Mouse (Mus musculus): ENCODE results near the gene Olfr287. TPM values are rescaled to one million over a fixed set of nuclear protein-coding genes. Genes with fewer than 3 reads are reported as not detected.

The Olfr287 gene
- not detected for polyA plus RNA-seq (2014; fragmentation: Illumina TruSeq; extraction: RNeasy Lipid Tissue Mini Kit (QIAGEN cat#74804); ENCODE audit: low read depth, low replicate concordance)

GRCm38 (mm10) chr15:98220877-98221276 lies at the start of gene Olfr287, which contains the start of gene Gm44579:
Gene Olfr287, minus strand, starts transcription at chr15:98221056.
Gene Gm44579, minus strand, starts transcription at chr15:98220977.

GRCm38 (mm10) chr15:98257193-98257592 lies 36.3 kb upstream of the Olfr287 start, which contains the start of gene H1fnt:
Gene H1fnt, minus strand, starts transcription at chr15:98257293.

GRCm38 (mm10) chr15:98234350-98234749 lies 13.5 kb upstream of the Olfr287 start, which contains the start of gene Olfr286:
Gene Olfr286, minus strand, starts transcription at chr15:98234450.

GRCm38 (mm10) chr15:98195442-98195841 lies 25.4 kb downstream of the Olfr287 start, which contains the start of gene Olfr288:
Gene Olfr288, minus strand, starts transcription at chr15:98195542.

GRCm38 (mm10) chr15:98166963-98167644 lies 53.8 kb downstream of the Olfr287 start, which contains the start of gene Ccdc184:
Gene Ccdc184, plus strand, starts transcription at chr15:98167158.

GRCm38 (mm10) chr15:98165525-98165924 lies 55.3 kb downstream of the Olfr287 start, which contains the start of gene Asb8:
Gene Asb8, minus strand, starts transcription at chr15:98165625.

Other genes starting within 250 kb of the Olfr287 start
- 0.85 TPM for gene Col2a1, start 216.4 kb downstream of the Olfr287 start, polyA plus RNA-seq (2014; fragmentation: Illumina TruSeq; extraction: RNeasy Lipid Tissue Mini Kit (QIAGEN cat#74804); ENCODE audit: low read depth, low replicate concordance)
- 23.1 TPM for gene Pfkm, start 128.5 kb downstream of the Olfr287 start, polyA plus RNA-seq (2014; fragmentation: Illumina TruSeq; extraction: RNeasy Lipid Tissue Mini Kit (QIAGEN cat#74804); ENCODE audit: low read depth, low replicate concordance)
- gene Senp1, start 127.3 kb downstream of the Olfr287 start, polyA plus RNA-seq (2014; fragmentation: Illumina TruSeq; extraction: RNeasy Lipid Tissue Mini Kit (QIAGEN cat#74804); ENCODE audit: low read depth, low replicate concordance), result 111 TPM
- 33.6 TPM for gene Asb8, start 55.4 kb downstream of the Olfr287 start, polyA plus RNA-seq (2014; fragmentation: Illumina TruSeq; extraction: RNeasy Lipid Tissue Mini Kit (QIAGEN cat#74804); ENCODE audit: low read depth, low replicate concordance)
- gene Ccdc184, start 53.9 kb downstream of the Olfr287 start, polyA plus RNA-seq (2014; fragmentation: Illumina TruSeq; extraction: RNeasy Lipid Tissue Mini Kit (QIAGEN cat#74804); ENCODE audit: low read depth, low replicate concordance), result 2.3 TPM
- not detected for gene Olfr288, start 25.5 kb downstream of the Olfr287 start, polyA plus RNA-seq (2014; fragmentation: Illumina TruSeq; extraction: RNeasy Lipid Tissue Mini Kit (QIAGEN cat#74804); ENCODE audit: low read depth, low replicate concordance)
- not detected for gene Gm44579, start 79 bp downstream of the Olfr287 start, polyA plus RNA-seq (2014; fragmentation: Illumina TruSeq; extraction: RNeasy Lipid Tissue Mini Kit (QIAGEN cat#74804); ENCODE audit: low read depth, low replicate concordance)
- not detected for gene Olfr286, start 13.4 kb upstream of the Olfr287 start, polyA plus RNA-seq (2014; fragmentation: Illumina TruSeq; extraction: RNeasy Lipid Tissue Mini Kit (QIAGEN cat#74804); ENCODE audit: low read depth, low replicate concordance)
- gene H1fnt, start 36.2 kb upstream of the Olfr287 start, polyA plus RNA-seq (2014; fragmentation: Illumina TruSeq; extraction: RNeasy Lipid Tissue Mini Kit (QIAGEN cat#74804); ENCODE audit: low read depth, low replicate concordance), result 79.5 TPM
- 0.67 TPM for gene Zfp641, start 75.1 kb upstream of the Olfr287 start, polyA plus RNA-seq (2014; fragmentation: Illumina TruSeq; extraction: RNeasy Lipid Tissue Mini Kit (QIAGEN cat#74804); ENCODE audit: low read depth, low replicate concordance)
- gene Olfr285, start 96.3 kb upstream of the Olfr287 start, polyA plus RNA-seq (2014; fragmentation: Illumina TruSeq; extraction: RNeasy Lipid Tissue Mini Kit (QIAGEN cat#74804); ENCODE audit: low read depth, low replicate concordance), result not detected
- not detected for gene Olfr284, start 119.9 kb upstream of the Olfr287 start, polyA plus RNA-seq (2014; fragmentation: Illumina TruSeq; extraction: RNeasy Lipid Tissue Mini Kit (QIAGEN cat#74804); ENCODE audit: low read depth, low replicate concordance)
- not detected for gene Olfr283, start 159.9 kb upstream of the Olfr287 start, polyA plus RNA-seq (2014; fragmentation: Illumina TruSeq; extraction: RNeasy Lipid Tissue Mini Kit (QIAGEN cat#74804); ENCODE audit: low read depth, low replicate concordance)
- gene Olfr282, start 210.2 kb upstream of the Olfr287 start, polyA plus RNA-seq (2014; fragmentation: Illumina TruSeq; extraction: RNeasy Lipid Tissue Mini Kit (QIAGEN cat#74804); ENCODE audit: low read depth, low replicate concordance), result not detected
- not detected for gene Olfr281, start 231.5 kb upstream of the Olfr287 start, polyA plus RNA-seq (2014; fragmentation: Illumina TruSeq; extraction: RNeasy Lipid Tissue Mini Kit (QIAGEN cat#74804); ENCODE audit: low read depth, low replicate concordance)
- gene OR5BS1P, start 248.8 kb upstream of the Olfr287 start, polyA plus RNA-seq (2014; fragmentation: Illumina TruSeq; extraction: RNeasy Lipid Tissue Mini Kit (QIAGEN cat#74804); ENCODE audit: low read depth, low replicate concordance), result not detected

Measured in testis, adult 10 weeks (tissue).